Mouse (Mus musculus): ENCODE data around the gene Gm28374. TPM values are rescaled to one million over a fixed set of nuclear protein-coding genes. Genes with fewer than 3 reads are reported as not detected.
A peak's percentile ranks its signal among the peaks of the same experiment; 100 is the strongest.

Gm28374 gene
- total and polyA plus RNA-seq, 3 experiments = 0.40 TPM; not detected in 2

DNA sequence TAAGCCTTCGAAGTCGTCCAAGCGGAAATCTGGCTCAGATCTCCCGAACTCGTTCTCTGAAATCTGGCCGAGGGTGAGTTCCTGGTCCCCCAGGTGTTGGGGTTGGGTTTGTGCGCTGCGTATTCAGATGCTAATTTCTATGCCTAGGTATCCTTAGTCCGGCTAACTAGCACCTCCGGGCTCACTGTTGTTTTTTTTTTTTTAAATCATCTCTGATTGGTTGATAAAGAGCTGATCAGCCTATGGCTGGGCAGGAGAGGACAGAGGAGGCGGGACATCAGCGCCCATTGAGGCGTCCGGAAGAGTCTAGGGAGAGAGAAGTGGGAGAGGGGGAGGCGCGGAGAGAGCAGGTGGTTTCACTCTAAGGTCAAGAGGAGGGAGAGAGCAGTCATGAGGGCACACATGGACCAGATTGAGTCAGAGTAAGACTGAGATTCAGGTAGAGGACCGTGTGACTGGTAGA, 3.4 kb upstream of the Gm28374 start (continued):
- TF ChIP-seq MAZ (IDR thresholded peaks at IDR 0.05; ENCODE audit: low read depth, low read length) = no peak
- TF ChIP-seq KAT2A (IDR thresholded peaks at IDR 0.05; ENCODE audit: insufficient replicate concordance, low read length) = no peak
- no peak for TF ChIP-seq USF1 (IDR thresholded peaks at IDR 0.05; ENCODE audit: low read depth, low read length)
- no peak for TF ChIP-seq CTCF (conservative IDR thresholded peaks at IDR 0.05 in 1 of 2, IDR thresholded peaks at IDR 0.05 in 1 of 2; ENCODE audit: low read depth in 2 of 2, low read length in 2 of 2)
- TF ChIP-seq MAX (IDR thresholded peaks at IDR 0.05; ENCODE audit: low read length) = no peak
- peak; percentile 64 for TF ChIP-seq MYC (IDR thresholded peaks at IDR 0.05; ENCODE audit: low read depth, low read length)

DNA sequence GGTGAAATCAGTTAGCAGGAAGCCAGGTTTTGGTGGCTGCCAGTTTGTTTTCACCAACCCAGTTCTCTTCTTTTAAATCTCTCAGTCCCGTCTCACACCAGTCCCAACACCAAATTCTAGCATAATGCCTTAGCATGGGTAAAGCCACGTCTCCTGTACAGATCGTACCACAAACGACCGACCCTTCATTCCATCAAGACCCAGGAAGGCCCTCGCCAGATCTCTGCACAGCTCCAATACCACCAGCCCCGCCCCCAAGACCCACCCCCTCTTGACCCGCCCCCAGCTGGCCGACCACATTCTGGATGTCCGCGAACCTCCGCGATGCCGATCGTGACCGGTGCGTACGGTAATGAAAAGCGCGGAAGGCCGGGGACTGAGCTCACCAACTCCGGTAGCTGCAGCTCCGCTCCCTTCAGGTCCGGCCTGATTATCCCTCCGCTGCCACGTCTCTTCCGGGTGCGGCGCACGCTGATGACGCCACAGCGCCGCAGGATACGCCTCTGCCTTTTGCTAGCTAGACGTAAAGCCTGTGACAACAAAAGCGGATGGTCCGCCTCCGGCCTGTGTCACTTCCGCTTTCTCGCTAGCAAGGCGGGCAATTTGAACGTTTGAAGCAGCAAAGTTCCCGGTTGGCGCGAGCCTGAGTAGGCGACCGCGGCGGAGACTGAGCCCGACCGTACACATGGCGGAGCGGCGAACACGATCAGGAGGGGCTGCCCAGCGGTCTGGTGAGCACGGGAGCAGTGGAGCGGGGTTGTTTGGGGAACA, 2.6 kb upstream of the Gm28374 start, which contains the start of the genes Zfpl1 and Cdca5:
Zfpl1 (minus strand) TSS at position 479 of the 771 bp plus-strand sequence.
Cdca5 (plus strand) TSS at position 506 of the 771 bp plus-strand sequence.
- Histone ChIP-seq H3K4me2 (ENCODE audit: insufficient read depth, low read depth, poor library complexity, severe bottlenecking) (peak within 1 kb of the TSS; percentile 89), H3K9ac (ENCODE audit: insufficient read depth, low read depth) (peak within 1 kb of the TSS; percentile 94), H3K4me3 (replicated peaks in 1 of 3; ENCODE audit: low read depth in 2 of 3, low read length in 2 of 3, poor library complexity in 1 of 3) (peak within 1 kb of the TSS; percentile 90 to 98 (median 98)), H3K79me2 (replicated peaks; ENCODE audit: control insufficient read depth, extremely low read depth, insufficient read depth, poor library complexity, severe bottlenecking) (peaks cover 43% of the 10 kb centered on the region), H3K36me3 (replicated peaks in 1 of 2; ENCODE audit: control insufficient read depth in 1 of 2, insufficient read depth in 1 of 2, low read length in 1 of 2) (peaks cover 58 to 75% of the 10 kb centered on the region in 2 experiments), H3K4me1 (ENCODE audit: control insufficient read depth in 1 of 2, insufficient read depth in 2 of 2) (peaks cover 4 to 35% of the 10 kb centered on the region in 2 experiments), H3K27ac (ENCODE audit: insufficient read depth, low read depth) (peak within 1 kb of the TSS; percentile 66; the same call in 1 of the 2 replicates), H3K27me3 (replicated peaks) (no peaks in the 10 kb centered on the region), H3K9me3 (replicated peaks; ENCODE audit: low read length) (no peaks in the 10 kb centered on the region)
- dilution Hi-C loops (cut with MboI; ENCODE audit: extremely low pct_ligation_motif_present, extremely low pct_unique_long_range_greater_than_20kb, low sequenced_read_pairs) = no loop called here
- peak; percentile 98 for DNase-seq (ENCODE audit: extremely low read depth)
- in situ Hi-C loops (cut with MboI; ENCODE audit: low pct_ligation_motif_present, low pct_unique_long_range_greater_than_20kb, low sequenced_read_pairs) = loop anchor here (5.0 kb wide), 1 partner anchor 38 kb away; no protein-coding TSS in a partner anchor
- TF ChIP-seq CHD1 (IDR thresholded peaks at IDR 0.05; ENCODE audit: low read depth, low read length) (no peak), EP300 (IDR thresholded peaks at IDR 0.05; ENCODE audit: low read length) (no peak), SMC3 (IDR thresholded peaks at IDR 0.05; ENCODE audit: low read depth, low read length) (no peak), MAFK (IDR thresholded peaks at IDR 0.05; ENCODE audit: insufficient replicate concordance, low read length) (peak; percentile 30; the same call in 1 of the 2 replicates), ELF1 (IDR thresholded peaks at IDR 0.05; ENCODE audit: low read depth, low read length) (peak; percentile 100), CTCF (conservative IDR thresholded peaks at IDR 0.05 in 1 of 2, IDR thresholded peaks at IDR 0.05 in 1 of 2; ENCODE audit: low read depth in 2 of 2, low read length in 2 of 2) (no peak), USF1 (IDR thresholded peaks at IDR 0.05; ENCODE audit: low read depth, low read length) (no peak), MYC (IDR thresholded peaks at IDR 0.05; ENCODE audit: low read depth, low read length) (peak; percentile 80; the same call in 1 of the 2 replicates), POLR2A (IDR thresholded peaks at IDR 0.05; ENCODE audit: low read depth, low read length) (peak; percentile 84), JUN (IDR thresholded peaks at IDR 0.05; ENCODE audit: insufficient read depth, low read depth, low read length) (no peak), IRF4 (IDR thresholded peaks at IDR 0.05; ENCODE audit: low read depth, low read length) (peak; percentile 76), ZKSCAN1 (IDR thresholded peaks at IDR 0.05; ENCODE audit: borderline replicate concordance, low read depth, low read length) (no peak), MEF2A (IDR thresholded peaks at IDR 0.05; ENCODE audit: borderline replicate concordance, low read depth, low read length) (peak; percentile 78; the same call in 1 of the 2 replicates), CHD2 (IDR thresholded peaks at IDR 0.05; ENCODE audit: low read length) (peak; percentile 68; the same call in 1 of the 2 replicates), KAT2A (IDR thresholded peaks at IDR 0.05; ENCODE audit: insufficient replicate concordance, low read length) (peak; percentile 94), USF2 (conservative IDR thresholded peaks at IDR 0.05; ENCODE audit: low read depth, low read length) (no peak), JUND (conservative IDR thresholded peaks at IDR 0.05; ENCODE audit: low read depth, low read length) (no peak), SIN3A (IDR thresholded peaks at IDR 0.05; ENCODE audit: low read length) (peak; percentile 100), ZC3H11A (IDR thresholded peaks at IDR 0.05; ENCODE audit: low read depth, low read length) (no peak), MAZ (IDR thresholded peaks at IDR 0.05; ENCODE audit: low read depth, low read length) (peak; percentile 43; the same call in 1 of the 2 replicates), HCFC1 (IDR thresholded peaks at IDR 0.05; ENCODE audit: low read depth, low read length) (peak; percentile 98), RAD21 (IDR thresholded peaks at IDR 0.05; ENCODE audit: low read depth, low read length) (no peak), RCOR1 (conservative IDR thresholded peaks at IDR 0.05; ENCODE audit: low read depth, low read length) (0 out of 2 replicates have a peak, but pooled peaks have one; percentile 63), POLR2AphosphoS2 (IDR thresholded peaks at IDR 0.05; ENCODE audit: low read depth, low read length) (0 out of 2 replicates have a peak, but pooled peaks have one; percentile 69), TBP (conservative IDR thresholded peaks at IDR 0.05; ENCODE audit: low read depth, low read length) (peak; percentile 64; the same call in 1 of the 2 replicates), ETS1 (conservative IDR thresholded peaks at IDR 0.05; ENCODE audit: low read depth, low read length) (peak; percentile 61), MXI1 (IDR thresholded peaks at IDR 0.05; ENCODE audit: low read depth, low read length) (peak; percentile 94), ZMIZ1 (IDR thresholded peaks at IDR 0.05; ENCODE audit: low read depth, low read length) (0 out of 2 replicates have a peak, but pooled peaks have one; percentile 47), BHLHE40 (IDR thresholded peaks at IDR 0.05; ENCODE audit: low read depth, low read length) (0 out of 2 replicates have a peak, but pooled peaks have one; percentile 5), NRF1 (IDR thresholded peaks at IDR 0.05; ENCODE audit: low read depth, low read length) (peak; percentile 65; the same call in 1 of the 2 replicates), UBTF (IDR thresholded peaks at IDR 0.05; ENCODE audit: low read depth, low read length) (no peak), GABPA (IDR thresholded peaks at IDR 0.05; ENCODE audit: insufficient replicate concordance, low read depth, low read length) (peak; percentile 94), MAX (IDR thresholded peaks at IDR 0.05; ENCODE audit: low read length) (peak; percentile 79)

Measured in CH12.LX (cell line).